Mouse (Mus musculus): ENCODE data around the gene 4933417A18Rik. TPM values are rescaled to one million over a fixed set of nuclear protein-coding genes. Genes with fewer than 3 reads are reported as not detected.
A peak's percentile ranks its signal among the peaks of the same experiment; 100 is the strongest.
"Not testable (repeated sequence)": the region's sequence is repeated elsewhere in the genome, so short reads cannot be mapped to it uniquely, and the experiment has no call there.

Gene 4933417A18Rik
- polyA plus RNA-seq, 1 experiment from 2014 or later = not detected

DNA sequence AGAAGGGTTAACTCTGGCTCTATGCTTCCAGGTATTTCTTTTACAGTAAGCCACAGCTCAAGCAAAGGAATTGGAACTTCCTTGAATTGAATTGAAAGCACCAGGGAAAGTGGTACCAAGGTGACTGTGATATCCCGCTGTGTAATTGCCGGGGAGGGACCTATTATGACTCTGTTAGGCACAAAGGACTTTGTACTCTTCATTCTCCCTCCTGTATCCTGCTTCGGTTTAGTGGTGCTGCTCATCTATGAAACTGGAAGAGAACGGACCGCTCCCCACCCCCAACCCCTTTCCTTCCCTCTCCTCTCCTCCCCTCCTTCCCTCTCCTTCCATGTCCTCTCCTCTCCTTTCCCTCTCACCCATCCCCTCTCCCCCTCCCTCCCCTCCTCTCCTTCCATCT lies 40.7 kb downstream of the 4933417A18Rik start:
- no peak overlapping the region for H3K9ac ChIP-seq (ENCODE audit: low read depth, low read length)
- peaks cover 13% of the 10 kb centered on the region; the same call in 1 of the 2 replicates for H3K27me3 ChIP-seq (replicated peaks; ENCODE audit: control insufficient read depth, insufficient read depth, low read length)
- peak overlapping the region; percentile 45 for H3K4me3 ChIP-seq (ENCODE audit: low read depth, low read length)
- WGBS = 17% methylated on average over 5 of the region's 5 CpGs
- H3K36me3 ChIP-seq (ENCODE audit: control insufficient read depth, insufficient read depth, low read length) = no peaks in the 10 kb centered on the region
- H3K9me3 ChIP-seq (ENCODE audit: control insufficient read depth, low read length) = no peaks in the 10 kb centered on the region
- no peak for ATAC-seq (ENCODE audit: low read depth)
- peaks cover 5% of the 10 kb centered on the region; the same call in 1 of the 2 replicates for H3K4me1 ChIP-seq (ENCODE audit: control insufficient read depth, insufficient read depth, low read length)
- no peak overlapping the region for H3K27ac ChIP-seq (replicated peaks; ENCODE audit: low read depth, low read length)
- peak; percentile 0 for DNase-seq (ENCODE audit: low spot score)
- H3K4me2 ChIP-seq (ENCODE audit: low read depth, low read length) = peak overlapping the region; percentile 66

DNA sequence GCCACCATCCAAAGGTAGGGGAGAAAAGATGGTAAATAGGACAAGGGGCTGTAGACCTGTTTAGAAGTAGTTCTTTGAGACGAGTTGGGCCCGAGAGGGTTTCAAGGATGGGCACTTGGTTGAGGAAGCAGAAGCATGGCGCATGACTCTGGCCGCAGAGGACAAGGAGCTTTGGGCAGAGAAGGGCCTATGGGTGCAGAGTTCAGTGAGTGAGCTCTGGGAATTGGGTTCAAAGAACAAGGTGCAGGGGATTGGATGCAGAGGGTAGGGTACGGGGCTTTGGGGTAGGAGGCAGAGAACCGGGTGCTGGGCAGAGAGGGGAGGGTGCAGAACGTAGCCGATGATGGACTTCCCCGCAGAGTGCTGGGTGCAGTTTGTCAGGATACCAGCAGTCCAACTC lies 41.4 kb downstream of the 4933417A18Rik start:
- not testable (repeated sequence) for H3K9me3 ChIP-seq (ENCODE audit: control insufficient read depth, low read length); H3K4me1 ChIP-seq (ENCODE audit: control insufficient read depth, insufficient read depth, low read length); H3K27ac ChIP-seq (replicated peaks; ENCODE audit: low read depth, low read length); H3K9ac ChIP-seq (ENCODE audit: low read depth, low read length); DNase-seq (ENCODE audit: low spot score); H3K4me3 ChIP-seq (ENCODE audit: low read depth, low read length); H3K36me3 ChIP-seq (ENCODE audit: control insufficient read depth, insufficient read depth, low read length); ATAC-seq (ENCODE audit: low read depth); H3K4me2 ChIP-seq (ENCODE audit: low read depth, low read length)
- peaks cover 13% of the 10 kb centered on the region; the same call in 1 of the 2 replicates for H3K27me3 ChIP-seq (replicated peaks; ENCODE audit: control insufficient read depth, insufficient read depth, low read length)
- WGBS = 67% methylated on average over 9 of the region's 9 CpGs

DNA sequence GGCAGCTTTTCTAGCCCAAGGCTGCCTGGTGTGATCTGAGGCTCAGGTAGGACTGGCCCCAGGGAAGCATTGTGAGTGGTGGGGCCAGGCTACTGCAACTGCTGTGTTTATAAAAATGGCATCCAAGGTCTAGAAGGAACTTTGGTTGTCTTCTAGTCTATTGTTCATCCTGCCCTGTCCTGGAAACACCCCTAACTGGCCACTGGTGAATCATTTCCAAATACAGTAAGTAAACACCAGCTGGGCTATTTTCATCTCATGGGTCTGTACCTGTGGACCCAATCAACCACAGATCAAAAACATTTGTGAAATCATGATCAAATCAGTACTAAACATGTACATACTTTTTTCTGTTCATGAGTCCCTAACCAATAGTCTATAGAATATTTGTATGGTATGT lies 48.2 kb downstream of the 4933417A18Rik start:
- not testable (repeated sequence) for H3K27ac ChIP-seq (replicated peaks; ENCODE audit: low read depth, low read length); H3K9me3 ChIP-seq (ENCODE audit: control insufficient read depth, low read length); H3K27me3 ChIP-seq (replicated peaks; ENCODE audit: control insufficient read depth, insufficient read depth, low read length); DNase-seq (ENCODE audit: low spot score); H3K9ac ChIP-seq (ENCODE audit: low read depth, low read length); H3K4me2 ChIP-seq (ENCODE audit: low read depth, low read length); ATAC-seq (ENCODE audit: low read depth); H3K4me3 ChIP-seq (ENCODE audit: low read depth, low read length); H3K4me1 ChIP-seq (ENCODE audit: control insufficient read depth, insufficient read depth, low read length)
- peaks cover 12% of the 10 kb centered on the region for H3K36me3 ChIP-seq (ENCODE audit: control insufficient read depth, insufficient read depth, low read length)

DNA sequence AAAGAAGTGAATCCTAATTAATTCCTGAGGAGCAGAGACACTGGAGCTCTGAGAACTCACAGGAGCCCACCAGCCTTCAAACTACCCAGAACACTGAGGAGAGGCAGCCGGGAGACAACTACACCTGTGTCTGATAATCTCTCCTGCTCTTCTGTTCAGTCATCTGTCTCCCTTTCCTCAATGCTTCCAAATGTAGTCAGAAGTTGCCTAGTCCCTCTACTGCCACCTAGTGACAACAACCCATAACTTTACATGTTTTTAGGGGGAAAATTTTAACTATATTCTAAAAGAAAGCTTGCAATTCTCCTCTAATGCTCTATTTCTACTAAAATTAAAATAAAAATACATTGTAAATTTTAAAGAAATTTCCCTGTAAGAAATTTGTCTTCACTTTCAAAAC lies 48.9 kb downstream of the 4933417A18Rik start:
- Histone ChIP-seq H3K36me3 (ENCODE audit: control insufficient read depth, insufficient read depth, low read length) (peaks cover 19% of the 10 kb centered on the region), H3K27ac (replicated peaks; ENCODE audit: low read depth, low read length) (no peak overlapping the region), H3K9me3 (ENCODE audit: control insufficient read depth, low read length) (no peaks in the 10 kb centered on the region), H3K4me2 (ENCODE audit: low read depth, low read length) (no peak overlapping the region), H3K4me1 (ENCODE audit: control insufficient read depth, insufficient read depth, low read length) (no peaks in the 10 kb centered on the region), H3K4me3 (ENCODE audit: low read depth, low read length) (no peak overlapping the region), H3K27me3 (replicated peaks; ENCODE audit: control insufficient read depth, insufficient read depth, low read length) (no peaks in the 10 kb centered on the region), H3K9ac (ENCODE audit: low read depth, low read length) (no peak overlapping the region)
- 33% methylated on average over 1 of the region's 1 CpGs for WGBS
- ATAC-seq (ENCODE audit: low read depth) (no peak), DNase-seq (ENCODE audit: low spot score) (peak; percentile 31)

DNA sequence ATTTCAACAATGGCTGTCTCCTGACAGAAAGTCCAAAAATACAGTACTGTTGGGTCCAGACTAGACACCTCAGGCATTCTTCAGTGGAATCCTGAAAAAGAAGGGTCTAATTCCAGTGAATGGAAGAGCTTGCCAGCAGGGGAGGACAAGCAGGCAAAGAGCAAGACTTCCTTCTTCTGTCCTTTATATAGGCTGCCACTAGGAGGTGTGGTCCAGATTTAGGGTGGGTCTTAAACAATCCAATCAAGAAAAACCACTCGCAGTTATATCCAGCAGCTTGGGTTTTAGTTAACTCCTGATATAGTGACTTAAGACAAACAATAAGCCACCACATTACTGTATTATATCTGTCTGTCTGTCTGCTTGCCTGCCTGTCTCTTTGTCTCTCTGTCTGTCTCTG lies 49.6 kb downstream of the 4933417A18Rik start:
- DNase-seq (ENCODE audit: low spot score) = no peak

DNA sequence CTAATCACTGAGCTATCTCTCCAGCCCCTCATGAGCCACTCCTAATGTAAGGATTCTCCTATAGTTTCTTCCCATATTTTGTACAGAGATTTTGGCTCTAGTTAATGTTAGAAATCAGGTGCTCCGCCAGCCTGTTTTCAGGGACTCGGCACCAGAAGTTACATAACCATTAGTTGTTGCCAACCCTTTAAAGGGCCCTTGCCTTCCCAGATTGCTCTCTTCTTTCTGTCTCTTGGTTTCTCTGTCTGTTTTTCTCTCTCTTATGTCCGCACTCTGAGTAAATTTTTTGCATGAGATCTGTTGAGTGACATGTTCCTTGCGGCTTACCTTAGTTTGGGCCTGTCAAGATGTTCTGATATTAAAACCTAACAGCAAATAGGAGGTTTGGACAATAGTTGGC lies 51.9 kb downstream of the 4933417A18Rik start:
- peaks cover 48% of the 10 kb centered on the region for H3K36me3 ChIP-seq (ENCODE audit: control insufficient read depth, insufficient read depth, low read length)
- H3K9ac ChIP-seq (ENCODE audit: low read depth, low read length) = no peak overlapping the region
- 87% methylated on average over 4 of the region's 4 CpGs for WGBS
- ATAC-seq (ENCODE audit: low read depth) = no peak
- H3K4me2 ChIP-seq (ENCODE audit: low read depth, low read length) = no peak overlapping the region
- DNase-seq (ENCODE audit: low spot score) = no peak
- no peaks in the 10 kb centered on the region for H3K4me1 ChIP-seq (ENCODE audit: control insufficient read depth, insufficient read depth, low read length)
- no peaks in the 10 kb centered on the region for H3K9me3 ChIP-seq (ENCODE audit: control insufficient read depth, low read length)
- H3K4me3 ChIP-seq (ENCODE audit: low read depth, low read length) = no peak overlapping the region
- no peak overlapping the region for H3K27ac ChIP-seq (replicated peaks; ENCODE audit: low read depth, low read length)
- no peaks in the 10 kb centered on the region for H3K27me3 ChIP-seq (replicated peaks; ENCODE audit: control insufficient read depth, insufficient read depth, low read length)

More for the DNA sequence above, 49.6 kb downstream of the 4933417A18Rik start:
- Histone ChIP-seq H3K27me3 (replicated peaks; ENCODE audit: control insufficient read depth, insufficient read depth, low read length) (no peaks in the 10 kb centered on the region), H3K4me3 (ENCODE audit: low read depth, low read length) (no peak overlapping the region), H3K9ac (ENCODE audit: low read depth, low read length) (no peak overlapping the region), H3K36me3 (ENCODE audit: control insufficient read depth, insufficient read depth, low read length) (peaks cover 25% of the 10 kb centered on the region), H3K4me2 (ENCODE audit: low read depth, low read length) (no peak overlapping the region), H3K9me3 (ENCODE audit: control insufficient read depth, low read length) (no peaks in the 10 kb centered on the region), H3K4me1 (ENCODE audit: control insufficient read depth, insufficient read depth, low read length) (no peaks in the 10 kb centered on the region), H3K27ac (replicated peaks; ENCODE audit: low read depth, low read length) (no peak overlapping the region)
- 63% methylated on average over 1 of the region's 1 CpGs for WGBS
- no peak for ATAC-seq (ENCODE audit: low read depth)

DNA sequence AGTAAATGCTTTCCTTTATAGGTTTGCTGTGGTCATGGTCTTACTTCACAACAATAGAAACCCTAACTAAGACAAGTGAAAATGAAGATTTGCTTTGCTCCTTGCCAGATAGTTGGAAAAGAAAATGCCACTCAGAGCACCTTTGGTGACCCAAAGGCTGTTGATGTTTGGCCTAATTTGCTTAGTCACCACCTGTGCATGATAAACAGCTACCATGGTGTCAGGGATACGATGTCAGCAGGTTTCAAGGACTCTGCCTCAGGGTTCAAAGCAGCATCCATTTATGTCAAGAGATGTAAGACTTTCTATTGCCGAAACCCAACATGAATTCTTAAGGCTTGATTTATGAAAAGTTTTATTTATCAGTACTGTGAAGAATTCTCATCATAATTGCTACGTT lies 53.2 kb downstream of the 4933417A18Rik start:
- ATAC-seq (ENCODE audit: low read depth) (no peak), DNase-seq (ENCODE audit: low spot score) (no peak)
- H3K4me3 ChIP-seq (ENCODE audit: low read depth, low read length) = no peak overlapping the region
- no peak overlapping the region for H3K9ac ChIP-seq (ENCODE audit: low read depth, low read length)
- H3K27me3 ChIP-seq (replicated peaks; ENCODE audit: control insufficient read depth, insufficient read depth, low read length) = no peaks in the 10 kb centered on the region
- peaks cover 60% of the 10 kb centered on the region for H3K36me3 ChIP-seq (ENCODE audit: control insufficient read depth, insufficient read depth, low read length)
- WGBS = 93% methylated on average over 3 of the region's 3 CpGs
- H3K27ac ChIP-seq (replicated peaks; ENCODE audit: low read depth, low read length) = no peak overlapping the region
- H3K9me3 ChIP-seq (ENCODE audit: control insufficient read depth, low read length) = no peaks in the 10 kb centered on the region
- H3K4me1 ChIP-seq (ENCODE audit: control insufficient read depth, insufficient read depth, low read length) = no peaks in the 10 kb centered on the region
- H3K4me2 ChIP-seq (ENCODE audit: low read depth, low read length) = no peak overlapping the region

DNA sequence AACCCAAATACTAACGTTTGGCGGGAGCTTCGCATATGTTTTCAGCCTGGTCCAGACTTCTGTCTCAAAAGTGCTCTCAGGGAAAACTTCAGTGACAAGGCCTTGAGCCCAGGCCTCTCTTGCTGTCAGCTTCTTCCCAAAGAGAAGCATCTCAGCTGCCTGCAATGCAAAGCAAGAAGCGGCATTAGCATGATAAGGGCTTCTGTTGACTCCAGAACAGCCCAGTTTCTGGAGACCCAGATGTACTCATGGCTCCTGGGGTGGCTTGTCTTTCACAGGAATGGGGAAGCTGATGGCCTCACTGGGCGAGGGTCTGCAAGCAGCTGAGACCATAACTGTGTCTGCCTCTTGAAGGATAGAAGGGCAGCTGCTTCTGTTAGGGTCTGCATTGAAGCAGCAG lies 54.4 kb downstream of the 4933417A18Rik start:
- H3K36me3 ChIP-seq (ENCODE audit: control insufficient read depth, insufficient read depth, low read length) = peaks cover 67% of the 10 kb centered on the region
- ATAC-seq (ENCODE audit: low read depth); H3K9me3 ChIP-seq (ENCODE audit: control insufficient read depth, low read length); H3K4me1 ChIP-seq (ENCODE audit: control insufficient read depth, insufficient read depth, low read length); H3K27me3 ChIP-seq (replicated peaks; ENCODE audit: control insufficient read depth, insufficient read depth, low read length); H3K9ac ChIP-seq (ENCODE audit: low read depth, low read length); H3K27ac ChIP-seq (replicated peaks; ENCODE audit: low read depth, low read length); DNase-seq (ENCODE audit: low spot score); H3K4me2 ChIP-seq (ENCODE audit: low read depth, low read length); H3K4me3 ChIP-seq (ENCODE audit: low read depth, low read length): not testable (repeated sequence)
- WGBS = 77% methylated on average over 5 of the region's 5 CpGs

DNA sequence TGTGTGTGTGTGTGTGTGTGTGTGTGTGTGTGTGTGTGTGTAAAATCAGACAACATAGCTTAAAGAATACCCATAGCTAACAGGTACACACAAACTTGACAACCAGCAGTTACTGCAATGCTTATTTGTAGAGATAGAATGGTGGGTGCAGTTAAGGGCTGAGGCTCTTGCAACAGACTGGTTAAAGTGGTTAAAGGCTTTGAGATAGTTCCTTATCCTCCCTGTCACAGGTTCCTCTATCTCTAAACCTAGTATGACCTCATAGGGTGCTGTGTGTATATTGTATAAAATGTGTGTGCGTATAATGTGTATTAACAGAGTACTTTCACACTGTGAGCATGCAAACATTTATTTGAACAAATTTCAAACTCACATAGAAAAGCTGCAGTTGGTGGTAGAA lies 59.3 kb downstream of the 4933417A18Rik start:
- H3K36me3 ChIP-seq (ENCODE audit: control insufficient read depth, insufficient read depth, low read length) = peaks cover 88% of the 10 kb centered on the region
- ATAC-seq (ENCODE audit: low read depth); H3K27ac ChIP-seq (replicated peaks; ENCODE audit: low read depth, low read length); H3K27me3 ChIP-seq (replicated peaks; ENCODE audit: control insufficient read depth, insufficient read depth, low read length); H3K4me3 ChIP-seq (ENCODE audit: low read depth, low read length); H3K4me1 ChIP-seq (ENCODE audit: control insufficient read depth, insufficient read depth, low read length); H3K9me3 ChIP-seq (ENCODE audit: control insufficient read depth, low read length); H3K9ac ChIP-seq (ENCODE audit: low read depth, low read length); DNase-seq (ENCODE audit: low spot score); H3K4me2 ChIP-seq (ENCODE audit: low read depth, low read length): not testable (repeated sequence)
- WGBS = 97% methylated on average over 1 of the region's 1 CpGs

Measured in embryonic facial prominence, embryonic 14.5 days (tissue).